Mouse (Mus musculus): ENCODE measurements around the gene Swsap1.
A peak's percentile ranks its signal among the peaks of the same experiment; 100 is the strongest.

The Swsap1 gene

GRCm38 (mm10) chr9:21955570-21956281, at the start of gene Swsap1:
TSS of gene Swsap1 (plus strand) at chr9:21955755.
- ATAC-seq (ENCODE audit: insufficient number of reproducible peaks, low FRiP score, low TSS enrichment): peak; percentile 94

GRCm38 (mm10) chr9:21908216-21908615, 47.3 kb upstream of the Swsap1 start:
- ATAC-seq (ENCODE audit: insufficient number of reproducible peaks, low FRiP score, low TSS enrichment): no peak

DNA sequence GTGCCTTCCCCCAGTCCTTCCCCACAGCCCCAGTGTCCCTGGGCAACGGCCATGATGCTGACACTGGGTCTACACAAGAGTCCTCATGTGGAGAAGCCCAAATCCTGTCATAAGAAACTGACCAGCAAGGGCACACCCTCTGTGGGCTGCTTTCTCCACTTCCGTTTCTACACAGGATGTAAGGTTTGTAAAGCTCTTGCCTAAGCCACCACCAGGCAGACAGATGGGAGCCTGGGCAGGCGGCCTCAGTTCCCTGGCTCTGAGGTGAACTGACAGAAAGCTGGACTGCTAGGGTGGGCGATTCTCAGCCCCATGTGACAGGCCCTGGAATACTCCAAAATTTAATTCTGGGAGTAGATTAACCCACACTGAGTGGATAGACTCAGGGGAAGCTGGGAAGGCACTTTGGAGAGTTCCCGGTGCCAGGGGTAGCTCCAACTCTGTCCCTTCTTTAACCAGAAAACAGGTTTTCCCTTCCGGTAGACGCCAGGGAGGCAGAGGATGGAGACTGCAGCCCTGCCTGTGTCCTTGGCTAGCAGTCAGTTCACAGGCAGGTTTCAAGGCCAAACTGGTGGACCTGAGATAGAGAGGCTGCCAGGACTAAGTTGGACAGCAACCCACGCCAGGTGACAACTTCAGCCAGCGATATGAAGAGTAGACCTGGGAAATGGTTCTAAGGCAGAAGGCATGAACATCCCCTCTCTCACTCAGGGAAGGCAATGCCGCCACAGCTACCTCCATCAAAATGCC, 45.9 kb upstream of the Swsap1 start:
- peak; percentile 53; the same call in 1 of the 2 replicates for ATAC-seq (ENCODE audit: insufficient number of reproducible peaks, low FRiP score, low TSS enrichment)

- no peak for ATAC-seq (ENCODE audit: insufficient number of reproducible peaks, low FRiP score, low TSS enrichment)
Observed at GRCm38 (mm10) chr9:21916851-21917492, 38.6 kb upstream of the Swsap1 start.

- ATAC-seq (ENCODE audit: insufficient number of reproducible peaks, low FRiP score, low TSS enrichment): peak; percentile 45; the same call in 1 of the 2 replicates
Observed at GRCm38 (mm10) chr9:21917493-21918034, 38.0 kb upstream of the Swsap1 start.

GRCm38 (mm10) chr9:21918035-21918592, 37.4 kb upstream of the Swsap1 start, which contains the start of gene Rab3d:
TSS of gene Rab3d (minus strand) at chr9:21918192.
- ATAC-seq (ENCODE audit: insufficient number of reproducible peaks, low FRiP score, low TSS enrichment): peak; percentile 71

GRCm38 (mm10) chr9:21918692-21919384, 36.7 kb upstream of the Swsap1 start:
- ATAC-seq (ENCODE audit: insufficient number of reproducible peaks, low FRiP score, low TSS enrichment): no peak

DNA sequence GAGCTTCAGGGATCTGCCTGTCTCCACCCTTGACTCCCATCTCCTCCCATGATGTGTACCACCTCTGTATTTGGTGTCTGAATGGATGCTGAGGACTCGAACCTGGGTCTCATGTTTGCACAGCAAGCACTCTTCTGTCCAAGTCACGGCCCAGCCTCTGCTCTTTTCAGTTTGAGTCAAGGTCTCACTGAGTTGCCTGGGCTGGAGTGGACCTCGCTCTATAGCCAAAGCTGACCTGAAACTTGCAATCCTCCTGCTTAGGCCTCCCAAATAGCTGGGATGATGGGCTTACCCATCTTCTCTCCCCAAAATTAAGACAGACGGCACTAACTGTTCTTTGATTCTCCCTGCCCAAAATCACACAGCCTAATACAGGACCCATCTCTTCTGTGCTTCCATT, 32.5 kb upstream of the Swsap1 start:
- ATAC-seq (ENCODE audit: insufficient number of reproducible peaks, low FRiP score, low TSS enrichment): no peak

- ATAC-seq (ENCODE audit: insufficient number of reproducible peaks, low FRiP score, low TSS enrichment): no peak
Observed at GRCm38 (mm10) chr9:21923490-21924098, 32.0 kb upstream of the Swsap1 start.

- ATAC-seq (ENCODE audit: insufficient number of reproducible peaks, low FRiP score, low TSS enrichment): no peak
Observed at GRCm38 (mm10) chr9:21924099-21924493, 31.5 kb upstream of the Swsap1 start.

DNA sequence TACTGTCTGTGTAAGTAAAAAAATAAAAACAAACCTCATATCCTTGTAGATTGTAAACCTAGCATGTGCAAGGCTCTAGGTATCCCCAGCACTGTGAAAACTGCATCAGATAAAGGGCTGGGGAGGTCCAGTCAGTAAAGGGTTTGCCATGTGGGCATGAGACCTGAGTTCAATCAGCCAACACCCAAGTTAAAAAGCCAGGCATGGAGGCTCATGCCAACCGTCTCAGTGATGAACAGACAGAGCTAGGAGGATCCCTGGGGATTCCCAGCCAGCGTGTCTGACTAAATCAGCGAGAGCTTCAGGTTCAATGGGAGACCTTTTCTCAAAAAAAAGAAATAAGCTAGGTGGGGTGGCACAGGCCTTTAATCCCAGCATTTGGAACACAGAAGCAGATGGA, 30.5 kb upstream of the Swsap1 start:
- ATAC-seq (ENCODE audit: insufficient number of reproducible peaks, low FRiP score, low TSS enrichment): no peak

- no peak for ATAC-seq (ENCODE audit: insufficient number of reproducible peaks, low FRiP score, low TSS enrichment)
Observed at GRCm38 (mm10) chr9:21925506-21925905, 30.0 kb upstream of the Swsap1 start.

- ATAC-seq (ENCODE audit: insufficient number of reproducible peaks, low FRiP score, low TSS enrichment): no peak
Observed at GRCm38 (mm10) chr9:21926155-21926554, 29.4 kb upstream of the Swsap1 start.

DNA sequence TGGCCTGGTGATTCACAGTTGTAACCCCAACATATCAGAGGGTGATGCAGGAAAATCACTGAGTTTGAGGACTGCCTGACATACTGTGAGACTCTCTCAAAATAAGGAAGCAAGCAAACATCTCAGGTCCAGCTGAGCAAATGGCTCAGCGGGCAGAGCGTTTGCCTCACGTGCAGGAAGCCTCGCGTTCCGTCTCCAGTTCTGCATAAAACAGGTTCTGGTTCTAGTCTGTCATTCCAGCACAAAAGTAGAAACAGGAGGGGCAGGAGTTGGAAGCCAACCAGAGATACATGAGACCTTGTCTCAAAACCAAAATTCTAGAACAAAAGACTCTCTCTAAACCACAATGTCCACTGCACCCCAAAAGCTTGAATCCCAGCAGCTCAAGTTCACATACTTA, 28.8 kb upstream of the Swsap1 start:
- ATAC-seq (ENCODE audit: insufficient number of reproducible peaks, low FRiP score, low TSS enrichment): no peak

DNA sequence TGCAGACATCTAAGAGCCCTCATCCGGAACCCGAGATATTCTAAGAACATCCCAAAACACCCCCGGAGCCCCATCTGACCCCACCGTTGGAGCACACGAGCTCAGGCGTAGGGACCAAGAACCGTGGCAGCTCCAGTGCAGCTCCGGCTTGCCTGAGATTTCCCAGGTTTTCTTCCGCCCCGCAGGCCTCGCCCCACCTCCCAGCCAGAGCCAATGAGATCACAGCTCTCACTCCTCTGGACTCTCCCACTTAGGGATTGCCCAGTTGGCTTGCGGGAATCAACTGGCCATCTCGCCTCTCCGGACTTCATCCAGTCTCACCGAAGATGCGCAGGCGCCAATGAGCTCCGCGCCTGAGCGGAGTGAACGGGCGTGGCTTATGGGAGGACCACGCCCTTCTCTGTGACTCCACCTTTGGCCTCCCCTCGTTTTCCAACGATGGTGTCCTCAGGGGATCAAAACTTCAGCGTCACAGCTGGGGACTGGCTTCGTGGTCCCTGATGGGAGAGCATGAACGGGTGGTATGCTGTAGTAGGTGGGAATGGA, 28.3 kb upstream of the Swsap1 start, which contains the start of the genes Ccdc159 and Tmem205:
TSS of gene Ccdc159 (plus strand) at position 264 of the 546 bp plus-strand sequence.
TSS of gene Tmem205 (minus strand) at position 349 of the 546 bp plus-strand sequence.
- peak; percentile 98 for ATAC-seq (ENCODE audit: insufficient number of reproducible peaks, low FRiP score, low TSS enrichment)

DNA sequence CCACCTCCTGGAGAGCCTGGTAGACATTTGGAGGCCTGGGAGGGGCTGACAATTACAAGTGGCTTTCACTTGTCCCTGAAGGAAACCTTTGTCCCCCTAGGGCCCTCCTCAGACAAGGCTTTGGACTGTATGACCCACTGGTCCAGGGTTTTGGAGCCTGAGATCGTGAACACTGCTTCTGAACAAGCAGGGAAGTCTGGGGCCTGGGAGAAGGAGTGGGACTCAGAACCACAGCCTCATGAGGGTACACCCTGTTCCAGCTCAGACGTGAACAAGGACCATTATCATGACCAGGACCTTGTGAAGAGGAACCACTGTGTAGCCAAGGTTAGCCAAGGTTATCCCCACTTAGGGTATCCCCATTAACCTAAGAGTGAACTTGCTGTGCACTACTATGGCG, 26.3 kb upstream of the Swsap1 start:
- ATAC-seq (ENCODE audit: insufficient number of reproducible peaks, low FRiP score, low TSS enrichment): no peak

- ATAC-seq (ENCODE audit: insufficient number of reproducible peaks, low FRiP score, low TSS enrichment): no peak
Observed at GRCm38 (mm10) chr9:21932006-21932405, 23.5 kb upstream of the Swsap1 start.

- no peak for ATAC-seq (ENCODE audit: insufficient number of reproducible peaks, low FRiP score, low TSS enrichment)
Observed at GRCm38 (mm10) chr9:21932445-21933137, 23.0 kb upstream of the Swsap1 start.

GRCm38 (mm10) chr9:21934021-21934420, 21.5 kb upstream of the Swsap1 start:
- no peak for ATAC-seq (ENCODE audit: insufficient number of reproducible peaks, low FRiP score, low TSS enrichment)
